In genomic region chr9:21803986-21804644, GRCm38 (mm10) we compare ENCODE assay signal across 8 mouse cellular contexts. TPM values are rescaled to one million over a fixed set of nuclear protein-coding genes. Genes with fewer than 3 reads are reported as not detected.
DNase-seq lines count a peak whose midpoint lies in the region; ATAC-seq and TF ChIP-seq lines count a peak whose summit lies in the region.

No protein-coding gene starts in this region.

- peak overlapping the region; percentile 67 for H3K9ac ChIP-seq in heart, embryonic 13.5 days
- no peak overlapping the region for H3K9ac ChIP-seq in liver, embryonic 12.5 days
- no peak overlapping the region for H3K9ac ChIP-seq in stomach, embryonic 15.5 days

- TF ChIP-seq POLR2A in brain, embryonic 14.5 days (IDR thresholded peaks at IDR 0.05; ENCODE audit: borderline replicate concordance, extremely low read depth, insufficient read depth, insufficient read length, poor library complexity, severe bottlenecking), result no peak

- peak; percentile 88 for TF ChIP-seq CTCF in C2C12 (IDR thresholded peaks at IDR 0.05; ENCODE audit: control insufficient read depth, insufficient read depth, insufficient read length)
- TF ChIP-seq CTCF in brain, embryonic 14.5 days (IDR thresholded peaks at IDR 0.05; ENCODE audit: borderline replicate concordance, extremely low read depth, insufficient read depth, insufficient read length), result peak; percentile 96

- peak; percentile 53 for ATAC-seq in erythroid progenitor cell, adult 5-6 weeks (replicated peaks; ENCODE audit: low FRiP score, poor library complexity, severe bottlenecking)
- peak; percentile 68; the same call in 1 of the 2 replicates for ATAC-seq in heart, embryonic 13.5 days (ENCODE audit: extremely low read depth, insufficient number of reproducible peaks, low FRiP score, low TSS enrichment)
- ATAC-seq in liver, embryonic 12.5 days, result peak; percentile 68
- ATAC-seq in stomach, embryonic 15.5 days (ENCODE audit: insufficient read depth, low FRiP score, low read depth), result peak; percentile 83

- H3K4me3 ChIP-seq in C2C12 (ENCODE audit: insufficient read depth, poor library complexity, severe bottlenecking), result peak overlapping the region; percentile 7
- H3K4me3 ChIP-seq in heart, embryonic 13.5 days, result peak overlapping the region; percentile 36
- H3K4me3 ChIP-seq in liver, embryonic 12.5 days, result no peak overlapping the region
- no peak overlapping the region; the same call in 1 of the 2 replicates for H3K4me3 ChIP-seq in stomach, embryonic 15.5 days (replicated peaks)

- no peaks in the 10 kb centered on the region for H3K27me3 ChIP-seq in C2C12 (ENCODE audit: control insufficient read depth, insufficient read depth, insufficient read length)
- H3K27me3 ChIP-seq in heart, embryonic 13.5 days (replicated peaks), result no peaks in the 10 kb centered on the region
- peaks cover 2% of the 10 kb centered on the region; the same call in 1 of the 2 replicates for H3K27me3 ChIP-seq in liver, embryonic 12.5 days (replicated peaks)
- no peaks in the 10 kb centered on the region for H3K27me3 ChIP-seq in stomach, embryonic 15.5 days (replicated peaks)

- H3K79me3 ChIP-seq in C2C12 (ENCODE audit: low read depth), result peaks cover 1% of the 10 kb centered on the region

- H3K27ac ChIP-seq in heart, embryonic 13.5 days (replicated peaks), result peak overlapping the region; percentile 84
- H3K27ac ChIP-seq in liver, embryonic 12.5 days, result no peak overlapping the region
- peak overlapping the region; percentile 76 for H3K27ac ChIP-seq in stomach, embryonic 15.5 days

- peak overlapping the region; percentile 67 for H3K4me2 ChIP-seq in heart, embryonic 13.5 days
- no peak overlapping the region for H3K4me2 ChIP-seq in liver, embryonic 12.5 days
- H3K4me2 ChIP-seq in stomach, embryonic 15.5 days, result peak overlapping the region; percentile 24; the same call in 1 of the 2 replicates

- H3K79me2 ChIP-seq in C2C12 (ENCODE audit: control insufficient read depth, insufficient read depth), result peaks cover 8% of the 10 kb centered on the region

- 24% methylated on average over 13 of the region's 13 CpGs for WGBS in heart, embryonic 13.5 days
- WGBS in liver, embryonic 12.5 days (ENCODE audit: insufficient replicate concordance), result 39% methylated on average over 13 of the region's 13 CpGs
- 29% methylated on average over 13 of the region's 13 CpGs for WGBS in stomach, embryonic 15.5 days

- no peaks in the 10 kb centered on the region for H3K9me3 ChIP-seq in heart, embryonic 13.5 days
- no peaks in the 10 kb centered on the region for H3K9me3 ChIP-seq in liver, embryonic 12.5 days (replicated peaks)
- no peaks in the 10 kb centered on the region for H3K9me3 ChIP-seq in stomach, embryonic 15.5 days

- H3K36me3 ChIP-seq in C2C12 (ENCODE audit: control insufficient read depth, insufficient read depth), result peaks cover 4% of the 10 kb centered on the region
- peaks cover 43% of the 10 kb centered on the region for H3K36me3 ChIP-seq in heart, embryonic 13.5 days
- peaks cover 6% of the 10 kb centered on the region; the same call in 1 of the 2 replicates for H3K36me3 ChIP-seq in liver, embryonic 12.5 days
- peaks cover 9% of the 10 kb centered on the region; the same call in 1 of the 2 replicates for H3K36me3 ChIP-seq in stomach, embryonic 15.5 days

- peaks cover 12% of the 10 kb centered on the region for H3K4me1 ChIP-seq in heart, embryonic 13.5 days
- H3K4me1 ChIP-seq in liver, embryonic 12.5 days, result peaks cover 27% of the 10 kb centered on the region
- peaks cover 9% of the 10 kb centered on the region; the same call in 1 of the 2 replicates for H3K4me1 ChIP-seq in stomach, embryonic 15.5 days

- peak overlapping the region; percentile 44 for H3ac ChIP-seq in C2C12 (ENCODE audit: control insufficient read depth, insufficient read length, low read depth)

- peak; percentile 81 for DNase-seq in brain, embryonic 14.5 days (ENCODE audit: low read depth)
- DNase-seq in kidney, postnatal 10 days, result peak; percentile 91
- peak; percentile 81 for DNase-seq in neural tube, embryonic 10.5 days (ENCODE audit: extremely low spot score, low spot score)

TF ChIP-seq in C2C12, 6 proteins besides CTCF, POLR2A, EP300 and RAD21:
- TF ChIP-seq MAX (IDR thresholded peaks at IDR 0.05), result peak; percentile 73
- peak; percentile 9 for TF ChIP-seq MYOD1 (IDR thresholded peaks at IDR 0.05; ENCODE audit: control insufficient read depth, insufficient read length, low read depth)
- TF ChIP-seq CEBPB (IDR thresholded peaks at IDR 0.05; ENCODE audit: low read depth), result no peak
- peak; percentile 92 for TF ChIP-seq FOSL1 (IDR thresholded peaks at IDR 0.05; ENCODE audit: insufficient read depth, low read length, poor library complexity, severe bottlenecking)

RNA-seq across cellular contexts. Expression of gene Kank2, which starts 5.6 kb away (rescaled TPM):
- 43.3 TPM for polyA plus RNA-seq in C2C12 (2012; fragmentation: generic; extraction: Trizol)
- 5.9 and 10.8 TPM in 2 replicates for polyA plus RNA-seq in brain, embryonic 14.5 days (2012; rRNA removed)
- not detected in 2 replicates for total RNA-seq in erythroid progenitor cell, adult 5-6 weeks (2015; ENCODE audit: low replicate concordance)
- 0.51 TPM in 1 of 2 replicates, not detected in the other for total RNA-seq in erythroid progenitor cell, adult 5-6 weeks (2017; ENCODE audit: low replicate concordance)
- 16.0 and 16.9 TPM in 2 replicates for polyA plus RNA-seq in heart, embryonic 13.5 days (2015; fragmentation: Nextera tagmentation; extraction: Ambion mirVana)
- 5.0 and 5.5 TPM in 2 replicates for polyA plus RNA-seq in liver, embryonic 12.5 days (2016; fragmentation: Nextera tagmentation; extraction: Ambion mirVana)
- 21.1 and 22.7 TPM in 2 replicates for polyA plus RNA-seq in stomach, embryonic 15.5 days (2015; fragmentation: Nextera tagmentation; extraction: Ambion mirVana)

RNA-seq across cellular contexts. Expression of gene Angptl8, which starts 31.2 kb away (rescaled TPM):
- 0.04 TPM for polyA plus RNA-seq in C2C12 (2012; fragmentation: generic; extraction: Trizol)
- not detected in 2 replicates for polyA plus RNA-seq in brain, embryonic 14.5 days (2012; rRNA removed)
- not detected in 2 replicates for total RNA-seq in erythroid progenitor cell, adult 5-6 weeks (2015; ENCODE audit: low replicate concordance)
- not detected in 2 replicates for total RNA-seq in erythroid progenitor cell, adult 5-6 weeks (2017; ENCODE audit: low replicate concordance)
- 1.6 and 2.3 TPM in 2 replicates for polyA plus RNA-seq in heart, embryonic 13.5 days (2015; fragmentation: Nextera tagmentation; extraction: Ambion mirVana)
- polyA plus RNA-seq in liver, embryonic 12.5 days (2016; fragmentation: Nextera tagmentation; extraction: Ambion mirVana), result 13.4 and 14.1 TPM in 2 replicates
- polyA plus RNA-seq in stomach, embryonic 15.5 days (2015; fragmentation: Nextera tagmentation; extraction: Ambion mirVana), result 5.9 and 8.1 TPM in 2 replicates

RNA-seq across cellular contexts. Expression of gene Spc24, which starts 44.0 kb away (rescaled TPM):
- polyA plus RNA-seq in C2C12 (2012; fragmentation: generic; extraction: Trizol), result 80.1 TPM
- polyA plus RNA-seq in brain, embryonic 14.5 days (2012; rRNA removed), result 19.6 and 34.1 TPM in 2 replicates
- total RNA-seq in erythroid progenitor cell, adult 5-6 weeks (2015; ENCODE audit: low replicate concordance), result 40.7 and 50.7 TPM in 2 replicates
- total RNA-seq in erythroid progenitor cell, adult 5-6 weeks (2017; ENCODE audit: low replicate concordance), result 68.7 and 98.2 TPM in 2 replicates
- 84.8 and 96.7 TPM in 2 replicates for polyA plus RNA-seq in heart, embryonic 13.5 days (2015; fragmentation: Nextera tagmentation; extraction: Ambion mirVana)
- 112 and 114 TPM in 2 replicates for polyA plus RNA-seq in liver, embryonic 12.5 days (2016; fragmentation: Nextera tagmentation; extraction: Ambion mirVana)
- 110 and 119 TPM in 2 replicates for polyA plus RNA-seq in stomach, embryonic 15.5 days (2015; fragmentation: Nextera tagmentation; extraction: Ambion mirVana)

RNA-seq across cellular contexts. Expression of gene Dock6, which starts 48.3 kb away (rescaled TPM):
- polyA plus RNA-seq in C2C12 (2012; fragmentation: generic; extraction: Trizol), result 12.1 TPM
- polyA plus RNA-seq in brain, embryonic 14.5 days (2012; rRNA removed), result 53.6 and 59.4 TPM in 2 replicates
- 2.9 TPM in 1 of 2 replicates, not detected in the other for total RNA-seq in erythroid progenitor cell, adult 5-6 weeks (2015; ENCODE audit: low replicate concordance)
- 0.26 TPM in 1 of 2 replicates, not detected in the other for total RNA-seq in erythroid progenitor cell, adult 5-6 weeks (2017; ENCODE audit: low replicate concordance)
- polyA plus RNA-seq in heart, embryonic 13.5 days (2015; fragmentation: Nextera tagmentation; extraction: Ambion mirVana), result 48.4 and 50.3 TPM in 2 replicates
- polyA plus RNA-seq in liver, embryonic 12.5 days (2016; fragmentation: Nextera tagmentation; extraction: Ambion mirVana), result 8.4 and 8.7 TPM in 2 replicates
- 41.8 and 44.7 TPM in 2 replicates for polyA plus RNA-seq in stomach, embryonic 15.5 days (2015; fragmentation: Nextera tagmentation; extraction: Ambion mirVana)

Comparison
In these comparisons a context has a peak if more than half of its experiments do, and no peak if none do; other contexts are left out.
1. H3K4me3 ChIP-seq: peak in C2C12 (single experiment) and heart, embryonic 13.5 days (single experiment); none in liver, embryonic 12.5 days (single experiment) and stomach, embryonic 15.5 days (single experiment).
2. Peak in every context shown above with its lines, with median percentiles within 50 percentile points of each other: DNase-seq and ATAC-seq.